Mouse (Mus musculus): Measurements from ENCODE around the gene Gm21294.
"Not testable (repeated sequence)": the region's sequence is repeated elsewhere in the genome, so short reads cannot be mapped to it uniquely, and the experiment has no call there.

The Gm21294 gene

DNA sequence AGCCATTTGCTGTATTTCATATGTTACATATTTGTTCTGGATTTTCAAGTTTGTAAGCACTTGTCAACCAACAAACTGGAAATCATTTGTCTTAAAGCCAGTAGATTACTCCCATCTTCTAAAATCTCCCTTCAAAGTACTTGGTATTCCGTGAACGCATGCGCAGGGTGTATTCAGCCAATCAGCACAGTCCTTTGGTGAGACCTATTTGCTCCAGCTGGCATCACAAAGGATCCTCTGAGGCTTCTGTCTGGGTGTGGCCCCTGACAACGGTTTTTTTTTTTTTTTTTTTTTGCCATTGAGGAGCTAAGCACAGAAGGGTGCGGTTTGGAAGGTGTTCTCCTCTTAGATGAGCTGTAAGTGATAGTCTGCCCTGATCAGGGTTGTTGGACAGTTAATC is at the start of gene Gm21294:
Gene Gm21294 (plus strand): TSS at position 301 of the 400 bp plus-strand sequence.
- not testable (repeated sequence) for DNase-seq

DNA sequence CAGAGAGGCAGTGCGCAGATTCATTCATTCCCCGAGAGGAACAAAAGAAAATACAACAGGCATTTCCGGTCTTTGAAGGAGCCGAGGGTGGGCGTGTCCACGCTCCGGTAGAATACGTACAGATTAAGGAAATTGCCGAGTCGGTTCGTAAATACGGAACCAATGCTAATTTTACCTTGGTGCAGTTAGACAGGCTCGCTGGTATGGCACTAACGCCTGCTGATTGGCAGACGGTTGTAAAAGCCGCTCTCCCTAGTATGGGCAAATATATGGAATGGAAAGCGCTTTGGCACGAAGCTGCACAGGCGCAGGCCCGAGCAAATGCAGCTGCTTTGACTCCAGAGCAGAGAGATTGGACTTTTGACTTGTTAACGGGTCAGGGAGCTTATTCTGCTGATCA is 73.6 kb downstream of the Gm21294 start:
- DNase-seq, result not testable (repeated sequence)

Measured in right cerebral cortex, postnatal 14 days (tissue).